Mouse (Mus musculus) heart, adult 2 months (tissue): ENCODE measurements at regions not wholly inside any gene's neighbourhood (a gene's known extent, or its start where the extent isn't known, plus 50 kb on each side); places are given as distances from the start of the nearest gene placed in this dataset.

ENCODE experiments used
- CTCF ChIP-seq: fragments of 200-600 bp; IDR thresholded peaks from 2 replicates; pipeline ENCODE4 v1.8.1; 2022; ENCODE audit warnings: antibody characterized with exemption, mild to moderate bottlenecking, moderate library complexity
- EP300 ChIP-seq: fragments of 200-500 bp; IDR thresholded peaks from 2 replicates; pipeline ENCODE4 v1.6.1; 2011; ENCODE audit warnings: low read depth, low read length, control low read depth; ENCODE audit not compliant: insufficient read depth

GRCm38 (mm10) chr14:104935956-104936355 is 241.2 kb downstream of the Rbm26 start:
- TF ChIP-seq CTCF: no peak
- TF ChIP-seq EP300: no peak
